Mouse (Mus musculus) megakaryocyte, embryonic 14.5 days (primary cell): ENCODE data around the gene Tnni2.

ENCODE experiments used
- FLI1 ChIP-seq: IDR thresholded peaks from 2 replicates; pipeline ENCODE4 v1.6.1; 2012; ENCODE audit warnings: low read length, inconsistent platforms, mixed read lengths
- GATA1 ChIP-seq: IDR thresholded peaks from 3 replicates; pipeline ENCODE4 v1.6.1; 2012; ENCODE audit warnings: mixed read lengths, low read length, inconsistent platforms, borderline replicate concordance

GRCm38 (mm10) chr7:142395472-142395871 is 46.1 kb upstream of the Tnni2 start:
- no peak for TF ChIP-seq FLI1
- no peak for TF ChIP-seq GATA1
